Mouse (Mus musculus): ENCODE measurements at regions not wholly inside any gene's neighbourhood (a gene's known extent, or its start where the extent isn't known, plus 50 kb on each side); places are given as distances from the start of the nearest gene placed in this dataset.
A peak's percentile ranks its signal among the peaks of the same experiment; 100 is the strongest.

DNA sequence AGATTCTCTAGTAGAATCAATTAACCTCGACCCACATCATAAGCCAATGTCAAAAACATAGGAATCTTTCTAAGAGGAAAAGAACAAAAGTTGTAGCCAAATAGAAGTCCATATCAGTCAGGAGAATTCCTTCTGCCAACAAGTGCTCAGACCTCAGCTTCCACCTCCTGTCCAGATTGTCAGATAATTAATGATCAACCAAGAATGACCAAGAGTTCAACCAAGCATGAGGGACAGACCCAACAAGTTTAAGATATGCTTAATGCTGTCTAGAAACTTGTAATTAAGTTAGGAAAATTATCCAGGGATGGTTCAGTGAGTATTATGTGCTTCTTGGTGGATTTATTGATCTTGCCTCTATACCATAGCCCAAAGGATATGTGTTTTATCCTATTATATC lies 238.6 kb downstream of the Nedd1 start:
- DNase-seq = no peak

DNA sequence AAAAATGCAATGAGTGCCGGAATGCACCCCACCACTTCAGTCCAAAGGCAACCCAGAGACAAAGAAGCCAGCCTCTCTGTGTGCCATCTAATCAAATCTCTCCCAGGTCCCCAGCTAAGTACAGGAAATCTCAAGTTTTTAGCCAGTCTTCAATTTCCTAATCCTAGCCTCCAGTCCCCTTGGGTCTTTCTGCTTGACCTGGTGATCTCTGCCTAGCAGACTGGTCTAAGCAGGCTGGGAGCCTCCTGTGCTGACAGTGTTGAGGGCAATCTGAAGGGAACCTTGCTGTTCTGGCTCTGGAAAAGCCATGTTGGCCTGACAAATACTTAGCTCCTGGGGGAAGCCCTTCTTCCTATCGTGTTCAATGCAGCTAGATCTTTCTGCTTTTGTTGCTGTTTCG lies 248.9 kb downstream of the Nedd1 start:
- no peak for DNase-seq

DNA sequence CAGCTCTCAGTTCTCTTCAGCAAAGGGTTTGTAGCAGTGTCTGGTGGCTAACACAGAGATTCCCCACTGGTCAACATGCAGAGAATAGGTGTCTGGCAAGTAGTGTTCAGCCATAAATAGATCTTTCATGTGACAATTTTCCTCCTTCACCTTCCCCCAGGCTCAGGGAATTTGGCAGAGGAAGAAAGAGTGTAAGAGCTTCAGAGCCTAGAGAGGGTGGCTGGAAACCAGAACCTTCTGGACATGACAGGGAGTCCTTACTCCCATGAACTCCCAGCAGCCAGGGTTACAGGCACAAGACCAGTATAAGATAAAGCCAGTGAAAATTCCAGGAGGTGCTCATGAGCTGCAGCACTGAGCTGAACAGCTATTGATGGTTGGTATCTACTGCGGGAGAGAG lies 251.1 kb downstream of the Nedd1 start:
- peak; percentile 32 to 58 for DNase-seq

DNA sequence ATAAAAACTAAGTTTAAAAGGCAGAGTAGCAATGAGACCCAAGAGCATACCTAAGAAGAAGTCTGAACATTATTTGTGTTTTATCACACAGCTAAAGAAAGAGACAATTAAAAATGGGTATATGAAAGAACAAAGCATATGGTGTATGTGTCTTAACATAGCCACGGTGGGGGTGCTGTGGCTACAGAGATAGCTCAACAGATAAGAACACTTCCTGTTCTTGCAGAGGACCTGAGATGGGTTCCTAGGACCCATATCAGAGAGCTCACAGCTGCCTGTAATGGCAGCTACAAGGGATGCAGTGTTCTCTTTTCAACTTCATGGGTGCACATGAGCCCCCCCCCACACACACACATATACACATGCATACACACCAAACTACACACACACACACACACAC lies 267.0 kb downstream of the Nedd1 start:
- DNase-seq = no peak

DNA sequence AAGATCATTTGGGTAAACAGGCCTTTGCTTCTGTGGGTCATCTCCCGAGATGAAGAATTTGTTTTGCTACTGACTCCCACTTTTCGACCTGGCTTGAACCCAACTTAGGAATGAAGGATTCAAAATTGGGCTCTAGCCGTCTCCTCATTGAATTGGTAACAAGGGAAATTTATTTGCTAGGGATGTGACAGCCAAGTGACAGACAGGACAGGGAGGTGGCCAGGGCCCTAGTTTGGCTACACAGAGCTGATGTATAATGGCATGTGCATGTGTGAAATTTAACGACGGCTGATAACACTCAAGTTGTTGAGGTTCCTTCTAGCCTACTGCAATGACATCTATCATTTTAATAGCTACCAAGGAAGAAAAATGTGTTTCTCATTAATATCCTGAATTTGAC lies 268.7 kb downstream of the Nedd1 start:
- DNase-seq = no peak

DNA sequence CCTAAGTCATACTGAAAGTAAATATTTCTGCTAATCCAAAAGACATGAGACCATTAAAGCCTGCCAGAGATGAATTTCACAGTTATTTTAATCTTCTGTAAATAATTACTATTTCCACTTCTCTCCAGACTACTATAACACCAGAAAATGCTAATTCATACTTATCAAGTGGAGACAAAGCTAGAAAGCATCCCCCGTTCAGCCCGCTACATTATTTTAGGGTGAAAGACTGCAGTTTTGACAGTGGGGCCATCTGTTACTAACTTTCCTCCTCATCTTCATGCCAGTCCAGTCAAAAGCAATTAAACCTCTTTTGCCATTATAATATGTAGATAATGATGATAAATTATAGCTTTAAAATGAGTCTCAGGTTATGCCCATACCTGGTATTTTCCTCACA lies 276.3 kb downstream of the Nedd1 start:
- DNase-seq = no peak

DNA sequence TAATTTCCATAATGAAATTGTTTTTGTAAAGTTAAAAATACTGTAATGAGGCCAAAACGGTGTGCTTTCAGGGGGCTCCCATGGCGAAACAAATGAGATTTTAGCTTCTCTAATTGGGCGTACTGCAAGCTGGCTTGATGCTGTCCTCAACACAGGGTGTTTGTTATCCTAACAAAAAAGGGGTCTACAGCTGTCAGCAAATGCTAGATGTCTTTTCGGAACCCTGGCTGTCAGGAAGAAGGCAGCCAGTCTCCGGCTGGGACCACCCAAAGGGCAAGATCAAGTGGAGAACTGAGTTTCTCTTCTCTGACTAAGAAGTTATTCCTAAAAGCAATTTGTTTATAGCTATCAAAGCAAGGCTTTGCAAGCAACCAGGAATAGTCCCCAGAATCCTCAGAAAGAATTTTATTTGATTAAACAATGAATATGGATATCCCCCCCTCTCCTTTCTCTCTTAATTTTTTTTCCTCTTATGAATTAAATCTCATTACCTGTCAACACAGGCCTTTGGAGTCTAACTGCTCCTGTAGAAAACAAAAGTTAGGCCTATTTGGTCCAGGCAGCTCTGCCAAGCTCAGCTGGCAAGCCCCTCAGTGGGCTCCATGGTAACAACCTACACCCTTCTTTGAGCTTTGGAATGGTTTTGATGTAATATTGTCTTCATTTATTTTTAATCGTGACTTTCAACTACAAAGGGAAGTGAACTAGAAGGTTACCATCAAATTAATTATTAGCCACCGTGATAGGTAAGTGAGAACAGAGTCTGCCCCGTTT lies 283.4 kb downstream of the Nedd1 start:
- no peak for DNase-seq

DNA sequence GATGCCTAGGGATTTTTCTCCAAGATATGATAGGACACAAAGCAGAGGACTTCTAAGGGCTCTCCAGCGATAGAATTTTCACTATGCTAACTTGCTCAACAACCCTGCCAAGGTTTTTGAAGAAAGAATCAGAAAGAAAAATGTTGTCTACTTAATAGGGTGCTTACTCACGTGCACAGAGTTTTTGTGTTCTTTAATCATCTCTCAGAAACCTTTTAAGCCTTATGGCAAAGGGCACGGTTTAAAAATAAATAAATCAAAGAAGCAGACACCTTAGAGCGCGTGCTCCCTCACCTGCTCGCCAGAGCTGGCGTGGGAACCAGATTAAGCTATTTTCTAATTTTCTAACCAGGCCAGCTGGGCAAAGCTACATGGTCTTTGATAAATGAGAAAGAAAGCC lies 293.0 kb downstream of the Nedd1 start:
- DNase-seq = no peak

DNA sequence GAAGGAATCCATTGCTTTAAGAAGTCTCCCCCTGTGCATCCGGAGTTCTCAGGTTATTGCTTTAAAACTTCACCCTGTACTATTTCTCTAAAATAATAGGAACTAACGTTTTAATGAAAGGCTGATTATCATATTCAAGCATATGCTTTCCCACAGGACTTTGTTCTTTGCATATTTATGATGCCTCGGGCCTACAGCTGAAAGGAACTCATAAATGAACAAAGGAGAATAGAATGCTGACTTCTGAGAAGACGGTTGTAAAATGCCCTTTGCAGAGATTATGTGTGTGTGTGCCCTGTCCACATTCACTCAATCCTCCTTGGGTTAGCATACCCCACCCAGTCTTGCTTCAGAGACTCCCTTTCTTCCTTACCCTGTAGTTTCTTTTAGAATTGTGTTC lies 294.2 kb downstream of the Nedd1 start:
- no peak for DNase-seq

DNA sequence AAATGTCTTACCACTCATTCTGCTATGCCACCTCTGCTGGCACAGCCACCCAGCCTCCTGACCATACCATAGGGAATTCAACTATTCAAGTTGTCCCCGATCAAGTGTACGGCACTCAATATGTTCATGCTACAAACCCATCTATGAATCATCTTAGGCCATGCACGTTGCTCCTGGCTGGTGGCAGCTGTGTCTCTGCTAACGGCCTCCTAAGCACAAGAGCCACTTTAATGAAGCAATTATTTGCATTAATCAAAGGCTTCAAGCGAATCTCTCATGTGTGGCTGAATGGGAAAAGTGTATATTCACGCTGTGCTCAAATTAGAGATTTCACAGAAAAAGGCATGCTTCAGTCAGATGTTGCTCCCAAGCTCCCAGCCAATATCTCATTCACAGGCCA lies 295.8 kb downstream of the Nedd1 start:
- DNase-seq = no peak

DNA sequence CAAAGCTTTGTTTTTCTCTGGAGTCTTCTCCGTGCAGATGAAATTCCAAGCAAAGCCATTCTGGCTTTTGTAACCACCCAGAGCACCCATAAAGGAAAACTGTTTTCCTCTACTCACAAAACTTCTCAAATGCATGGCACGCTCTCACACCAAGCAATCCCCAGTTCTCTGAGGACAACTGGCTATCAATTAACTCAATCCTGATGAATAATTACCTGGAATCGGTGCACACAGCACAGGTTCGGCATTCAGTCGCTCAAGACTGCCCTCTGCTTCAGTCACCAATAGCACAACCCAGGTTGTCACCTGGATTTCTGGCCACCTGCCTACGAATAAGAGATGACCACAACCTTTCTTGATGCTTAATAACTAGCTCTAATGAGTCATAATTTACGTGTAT lies 309.5 kb downstream of the Nedd1 start:
- DNase-seq = no peak

DNA sequence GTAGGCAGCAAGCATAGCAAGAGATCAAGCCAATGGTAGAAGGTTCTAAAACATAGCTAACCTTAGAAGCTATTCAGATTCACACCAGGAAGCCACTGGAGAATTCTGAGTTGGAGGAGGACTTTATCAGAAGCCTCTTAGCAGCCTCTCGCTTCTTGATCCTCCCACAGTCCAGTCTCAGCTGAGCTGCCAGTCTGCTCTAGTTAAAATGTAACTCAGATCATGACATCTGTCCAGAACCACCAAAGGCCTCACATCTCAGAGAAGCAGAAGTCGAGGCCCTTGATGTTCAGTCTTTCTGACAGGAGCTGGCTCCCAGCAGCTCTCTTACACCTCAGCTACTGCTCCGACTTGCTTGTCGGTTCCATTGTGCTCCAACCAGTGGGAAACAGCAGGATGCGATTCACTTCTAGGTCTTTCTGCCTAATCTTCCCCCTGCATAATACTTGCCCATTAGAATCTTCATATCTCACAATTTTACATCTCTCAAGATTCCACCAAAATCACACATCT lies 311.4 kb downstream of the Nedd1 start:
- no peak for DNase-seq

DNA sequence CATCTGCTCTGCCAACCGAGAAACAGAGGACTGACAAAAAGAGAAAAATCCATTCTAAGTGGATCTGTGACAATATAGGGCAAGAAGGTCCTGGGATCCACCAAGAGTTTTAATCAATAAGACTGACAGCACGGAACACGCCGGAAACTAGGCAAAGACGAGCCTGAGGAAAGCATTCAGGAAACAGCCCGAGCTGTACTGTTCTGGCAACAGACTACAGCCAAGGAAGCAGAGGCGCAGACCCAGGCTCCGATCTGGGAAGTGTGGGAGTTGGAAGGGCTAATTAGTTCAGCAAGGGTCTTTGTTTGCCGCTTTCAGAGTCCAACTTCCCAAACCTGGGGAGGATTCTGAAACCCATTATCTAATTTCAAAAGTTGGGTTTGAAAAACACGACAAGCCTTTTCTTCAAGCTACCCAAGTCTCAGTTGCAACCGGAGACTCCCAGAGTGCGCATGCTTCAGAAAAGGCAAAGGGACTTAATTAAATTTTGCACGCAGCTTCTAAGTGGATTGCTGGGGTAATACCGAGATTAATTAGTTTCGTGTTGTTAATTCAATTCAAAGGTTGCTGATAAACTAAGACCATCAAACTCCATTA lies 317.4 kb downstream of the Nedd1 start:
- no peak for DNase-seq

DNA sequence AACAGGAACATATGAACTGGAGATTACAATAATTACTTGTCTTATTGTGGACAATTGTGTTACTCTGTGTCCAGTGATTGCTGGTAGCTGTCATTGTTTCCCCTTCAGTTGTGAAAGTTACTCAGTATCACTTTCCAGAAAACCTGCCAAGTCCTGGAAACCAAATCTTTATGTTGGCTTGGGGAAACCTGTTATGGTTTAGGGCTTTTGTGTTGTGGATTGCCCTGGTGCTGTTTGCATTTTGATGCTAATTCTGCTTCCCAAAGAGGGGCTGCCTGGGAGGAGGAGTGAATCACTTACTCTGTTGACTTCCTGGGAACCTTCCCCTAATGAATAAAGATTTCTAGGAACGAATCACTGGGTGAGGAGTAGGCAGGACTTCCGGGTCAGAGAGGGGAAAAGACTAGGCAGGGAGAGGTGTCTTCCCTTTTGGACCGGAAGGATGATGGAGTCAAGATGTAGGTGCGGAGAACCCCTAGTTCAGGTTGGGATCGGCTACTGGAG lies 321.6 kb downstream of the Nedd1 start:
- DNase-seq = no peak

DNA sequence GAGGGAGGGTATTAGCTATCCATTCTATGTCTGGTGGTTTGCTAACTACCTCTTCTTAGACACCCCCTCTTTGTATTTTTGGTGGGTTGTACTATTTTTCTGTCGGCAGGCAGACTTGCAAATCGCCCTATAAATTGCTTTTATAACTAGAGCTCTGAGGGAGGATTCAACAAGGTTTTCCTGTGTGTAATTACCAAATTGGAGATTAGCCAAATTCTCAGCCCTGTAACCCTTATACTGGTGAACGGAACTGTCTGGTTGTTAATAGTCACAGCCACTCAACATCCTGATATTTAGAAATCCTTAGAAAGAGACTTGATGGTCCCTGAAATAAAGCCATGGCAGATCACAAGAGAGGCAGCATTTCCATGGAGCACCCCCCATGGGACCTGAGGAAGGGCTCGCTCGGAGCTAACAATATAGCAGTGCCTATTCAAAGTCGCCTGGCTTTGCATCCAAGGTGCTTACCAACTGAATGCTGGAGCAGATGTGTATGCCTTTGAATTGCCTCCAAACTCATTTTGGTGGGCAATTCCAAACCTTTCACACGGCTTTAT lies 333.0 kb downstream of the Nedd1 start:
- DNase-seq = no peak

DNA sequence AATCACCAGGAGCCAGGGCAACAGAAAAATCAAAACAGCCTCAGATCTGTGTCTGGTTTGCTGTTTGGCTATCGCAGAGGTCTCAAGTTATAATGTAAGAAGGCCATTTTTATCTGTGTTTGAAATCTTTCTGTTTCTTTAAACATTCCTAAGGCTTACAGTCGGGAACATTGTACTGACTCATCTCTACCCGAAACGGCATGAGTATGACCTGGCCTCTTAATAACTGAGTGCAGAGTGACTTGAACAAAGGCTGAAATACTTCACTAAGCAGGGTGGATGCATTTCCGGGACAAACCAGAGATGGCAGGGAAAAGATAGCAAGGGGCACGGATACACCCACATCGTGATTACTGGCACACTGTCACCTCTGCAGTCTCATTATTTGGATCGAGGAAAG lies 355.1 kb downstream of the Nedd1 start:
- DNase-seq = no peak

DNA sequence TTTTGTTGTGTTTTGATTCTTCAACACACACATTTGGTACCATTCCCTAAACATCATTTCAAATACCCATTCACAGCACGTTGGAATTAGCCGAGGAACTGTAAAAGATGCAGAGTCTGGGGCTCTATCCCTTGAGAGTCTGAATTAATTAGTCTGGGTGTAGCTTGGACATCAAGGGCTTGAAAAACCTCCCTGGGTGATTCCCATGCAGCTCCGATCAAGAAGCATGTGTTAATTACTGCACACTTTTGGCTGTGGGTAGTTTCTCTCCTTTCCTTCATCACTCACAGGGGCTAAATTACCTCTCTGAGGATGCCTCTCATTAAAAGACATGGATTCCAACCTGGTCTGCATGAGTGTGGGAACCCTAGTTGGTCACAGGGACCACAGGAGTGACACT lies 365.5 kb downstream of the Nedd1 start:
- no peak for DNase-seq

DNA sequence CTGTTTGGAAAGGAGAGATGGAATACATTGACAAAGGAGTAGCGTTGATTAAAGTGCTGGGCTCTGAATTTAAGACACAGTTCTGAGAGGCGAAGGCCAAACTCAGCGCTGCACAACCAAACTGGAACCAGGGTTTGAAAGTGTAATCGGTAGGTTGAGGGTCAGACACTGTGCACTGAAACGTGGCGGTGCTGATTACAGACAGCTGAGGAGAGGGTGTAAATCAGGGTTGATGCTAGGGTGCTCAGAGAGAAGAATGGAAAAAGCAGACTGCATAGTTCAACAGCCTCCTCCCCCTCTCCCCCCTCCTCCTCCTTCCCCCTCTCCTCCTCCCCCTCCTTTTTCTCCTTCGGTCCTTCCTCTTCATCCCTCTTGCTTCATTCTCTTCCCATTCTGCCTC lies 373.2 kb downstream of the Nedd1 start:
- DNase-seq = no peak

DNA sequence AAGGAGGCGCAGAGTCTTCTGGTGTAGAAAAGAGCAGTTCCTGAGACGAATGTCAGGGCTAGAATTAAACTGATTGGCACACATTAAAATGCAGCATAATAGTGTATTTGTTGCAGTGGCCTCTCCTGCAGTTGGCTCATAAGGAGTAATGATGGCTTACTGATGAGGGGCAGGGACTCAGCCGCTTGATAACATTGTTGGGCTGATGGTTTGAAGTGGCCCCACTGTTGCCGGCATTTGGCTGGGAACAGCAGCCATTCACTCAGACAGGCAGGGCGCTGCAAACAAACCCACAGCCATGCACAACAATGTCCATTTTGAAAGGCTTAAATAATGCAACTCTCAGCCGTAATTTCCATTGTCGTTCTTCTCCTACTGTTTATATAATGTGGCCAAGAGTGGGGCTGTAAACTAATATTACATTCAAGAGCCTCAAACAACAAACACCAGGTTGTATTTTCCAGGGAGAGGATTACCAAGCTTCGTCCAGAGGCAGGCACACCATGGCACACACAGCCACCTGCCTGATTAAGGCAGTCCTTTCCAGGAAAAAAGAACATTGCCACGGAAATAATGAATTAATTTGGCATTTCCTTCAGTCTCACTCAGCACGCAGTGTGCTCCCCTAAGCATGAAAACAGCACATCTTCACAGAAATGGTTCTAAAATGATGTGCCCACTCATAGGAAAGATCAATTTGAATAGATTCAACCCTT lies 374.1 kb downstream of the Nedd1 start:
- DNase-seq = no peak

DNA sequence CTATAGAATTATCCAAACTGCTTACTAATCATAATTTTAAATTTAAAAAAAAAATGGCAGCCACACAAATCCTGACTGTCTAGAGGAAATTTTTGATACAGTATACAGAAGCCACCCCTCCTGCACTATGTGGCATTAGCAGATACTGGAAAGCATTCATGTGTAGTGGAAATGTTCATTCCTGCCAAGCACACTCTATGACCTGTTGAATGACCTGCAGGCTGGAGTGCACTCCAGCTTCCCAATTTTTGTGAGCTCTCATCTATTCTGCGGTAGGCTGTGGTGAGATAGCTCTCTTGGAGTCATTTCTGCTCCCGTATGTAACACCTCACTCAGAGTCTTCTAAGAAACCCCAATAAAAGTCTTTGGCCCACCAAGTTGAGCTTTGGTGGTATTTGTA lies 382.5 kb downstream of the Nedd1 start:
- no peak for DNase-seq

DNA sequence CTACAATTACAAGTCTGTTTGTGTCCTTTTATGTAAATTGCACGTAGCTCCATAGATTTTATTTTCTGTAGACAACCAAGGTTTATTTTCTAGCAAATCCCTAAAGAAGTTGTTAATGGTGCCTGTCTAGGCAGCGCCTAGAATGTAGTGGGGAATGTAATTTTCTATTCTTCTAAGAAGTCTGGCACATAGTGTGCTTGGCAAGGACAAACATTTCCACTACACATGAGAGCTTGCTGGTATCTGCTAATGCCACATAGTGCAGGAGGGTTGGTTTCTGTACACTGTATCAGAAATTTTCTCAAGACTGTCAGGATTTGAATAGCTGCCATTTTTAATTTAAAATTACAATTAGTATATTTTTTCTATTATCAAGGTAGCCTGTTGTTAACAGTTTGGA lies 385.3 kb downstream of the Nedd1 start:
- DNase-seq = peak; percentile 9 to 13

DNA sequence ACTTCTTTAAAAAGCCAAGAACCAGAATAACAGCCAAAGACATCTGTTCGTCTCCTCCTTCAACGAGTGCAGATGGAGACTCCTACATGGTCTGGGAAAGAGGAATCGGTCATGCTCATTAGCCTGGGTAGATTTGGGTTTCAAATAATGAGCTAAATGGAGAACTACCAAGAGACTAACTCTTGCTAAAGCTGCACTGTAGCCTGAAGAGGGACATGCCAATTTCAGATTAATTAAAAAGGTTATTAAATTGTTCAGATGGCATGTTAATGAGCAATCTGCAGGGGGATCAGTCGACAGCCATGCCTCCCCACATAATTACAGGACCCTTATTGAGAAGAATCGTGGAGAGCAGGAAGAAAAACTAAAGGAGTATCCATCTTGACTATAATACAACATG lies 386.1 kb downstream of the Nedd1 start:
- no peak for DNase-seq

DNA sequence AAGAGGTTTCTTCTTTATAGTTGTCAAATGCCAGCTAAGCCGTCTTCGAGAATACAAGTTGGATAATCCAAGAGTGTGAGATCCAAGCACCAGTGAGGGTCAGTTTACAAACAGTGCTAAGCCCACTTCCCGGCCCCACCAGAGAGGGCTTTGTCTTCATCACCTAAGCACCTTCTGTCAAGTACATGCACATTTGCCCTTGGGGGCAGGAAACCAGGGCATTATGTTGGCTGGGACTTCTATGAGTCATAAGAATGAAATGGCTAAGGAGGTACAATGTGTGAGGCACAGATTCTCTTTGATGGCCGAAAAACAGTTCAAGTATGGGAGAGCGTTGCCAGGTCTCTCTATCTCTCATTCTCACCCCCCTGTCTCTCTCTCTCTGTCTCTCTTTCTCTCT lies 387.1 kb downstream of the Nedd1 start:
- no peak for DNase-seq

Data from heart, adult 18-20 months (tissue).